Mouse (Mus musculus) WW6 (cell line): ENCODE results near the gene Rbm38.

Experiments used
- DNase-seq: peaks from one replicate; pipeline ENCODE4 v3.0.0-alpha.2; 2013; ENCODE audit warnings: low read depth, low spot score

Rbm38 gene

DNA sequence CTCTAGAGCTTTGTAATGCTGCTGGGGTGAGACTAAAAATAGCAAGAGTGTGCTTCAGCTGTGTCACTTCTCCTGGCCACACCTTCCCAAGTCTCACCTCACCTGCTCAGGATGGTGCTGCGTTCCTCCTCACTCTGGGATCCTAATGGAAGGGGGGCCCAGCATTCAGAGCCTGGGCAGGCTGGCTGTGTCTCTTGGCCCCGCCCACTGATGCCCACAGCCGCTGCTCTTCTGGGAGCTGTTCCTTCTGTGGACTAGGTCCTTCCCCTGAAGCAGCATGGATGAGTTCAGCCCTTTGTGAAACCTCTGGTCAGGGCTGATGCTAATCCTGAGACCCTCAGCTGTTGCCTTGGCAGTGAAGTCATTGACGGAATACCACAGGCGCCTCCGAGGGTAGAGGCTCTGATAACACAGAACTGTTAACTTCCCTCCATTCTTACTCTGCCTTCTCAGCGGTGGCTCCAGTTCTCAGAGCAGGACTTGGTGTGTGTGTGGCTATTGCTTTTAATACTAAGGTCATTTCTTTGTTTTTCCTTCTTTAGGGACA is 5.5 kb upstream of the Rbm38 start:
- no peak for DNase-seq

GRCm38 (mm10) chr2:173017940-173018339 is 2.4 kb upstream of the Rbm38 start:
- DNase-seq, result no peak

- DNase-seq, result no peak
These were observed 1.7 kb upstream of the Rbm38 start for GRCm38 (mm10) chr2:173018618-173019017.

DNA sequence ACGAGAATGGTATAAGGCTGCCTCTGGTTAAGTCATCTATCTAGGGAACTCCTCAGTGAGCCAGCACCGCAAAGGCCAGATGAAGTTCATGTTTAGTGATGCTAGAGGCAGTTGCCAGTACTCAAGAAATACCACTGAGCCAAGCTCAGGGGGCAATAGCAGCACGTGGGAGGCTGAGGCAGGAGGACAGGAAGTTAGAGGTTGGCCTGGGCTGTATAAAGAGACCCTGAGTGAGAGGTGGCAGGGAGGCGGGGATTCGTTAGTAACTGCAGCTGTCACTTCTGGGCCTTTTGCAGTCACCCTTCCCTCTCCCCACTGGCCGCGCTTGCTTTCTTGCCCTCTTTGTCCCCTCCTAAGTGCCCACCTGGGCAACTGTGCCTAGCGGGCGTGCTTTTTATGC is 976 bp upstream of the Rbm38 start:
- DNase-seq, result no peak

GRCm38 (mm10) chr2:173019790-173020189 is 508 bp upstream of the Rbm38 start:
- peak; percentile 59 for DNase-seq

DNA sequence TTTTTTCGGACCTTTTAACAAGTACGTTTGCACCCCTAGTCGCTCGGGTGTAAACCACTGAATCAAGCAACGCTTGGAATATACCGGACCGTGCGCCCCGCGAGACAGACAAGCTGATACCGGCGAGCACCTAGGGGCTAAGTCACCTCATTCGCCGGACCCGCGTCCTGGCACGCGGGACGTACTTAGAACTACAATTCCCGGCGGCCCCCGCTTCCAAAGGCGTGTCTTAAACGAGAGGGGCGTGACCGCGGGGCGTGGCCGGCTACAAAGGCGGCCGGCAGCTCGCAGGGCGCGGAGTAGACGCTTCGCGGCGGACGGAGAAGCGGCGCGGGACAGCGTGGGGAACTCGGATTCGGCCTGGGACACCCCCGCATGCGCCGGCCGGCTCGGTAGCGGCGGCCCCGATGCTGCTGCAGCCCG is 1.3 kb downstream of the Rbm38 start:
- peak; percentile 81 for DNase-seq

GRCm38 (mm10) chr2:173022056-173022681 is 1.9 kb downstream of the Rbm38 start:
- DNase-seq, result no peak

DNA sequence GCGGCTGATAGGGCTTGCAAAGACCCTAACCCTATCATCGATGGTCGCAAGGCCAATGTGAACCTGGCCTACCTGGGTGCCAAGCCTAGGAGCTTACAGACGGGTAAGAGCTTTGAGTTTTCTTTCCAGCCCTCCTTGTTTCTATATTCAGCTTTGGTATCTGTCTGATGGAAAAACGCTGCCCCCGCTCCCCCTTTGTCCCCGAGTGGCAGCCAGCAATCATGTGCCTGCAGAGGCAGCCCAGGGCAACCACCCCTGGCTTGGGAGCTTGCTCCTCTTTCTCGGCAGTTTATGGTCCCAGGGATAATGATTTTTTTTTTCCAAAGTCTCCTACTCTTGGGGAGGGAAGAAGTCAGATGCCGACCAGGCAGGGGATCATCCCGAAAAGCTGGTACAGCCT is 2.5 kb downstream of the Rbm38 start:
- DNase-seq, result no peak

DNA sequence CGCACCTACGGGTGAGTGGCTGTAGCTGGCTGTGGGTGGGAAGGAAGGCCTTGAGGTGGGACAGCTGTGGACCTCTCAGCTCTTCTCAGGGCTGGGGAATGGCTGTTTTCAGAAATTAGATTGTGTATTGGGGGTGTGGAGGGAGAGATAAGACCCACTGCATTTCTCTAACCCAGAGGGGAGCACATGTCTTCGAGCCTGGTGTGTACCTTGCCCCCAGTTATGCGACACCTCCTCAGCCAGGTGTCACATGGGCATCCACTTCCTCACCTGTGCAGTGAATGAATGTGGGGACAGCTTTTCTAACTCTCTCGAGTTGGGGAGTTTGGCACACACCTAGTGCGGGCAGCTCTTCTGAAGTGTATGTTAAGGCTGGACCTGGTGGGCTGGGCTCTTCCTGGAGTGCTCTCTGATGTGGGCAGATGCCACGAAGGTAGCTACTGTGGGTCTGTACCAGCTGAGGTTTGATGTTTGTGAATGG is 3.1 kb downstream of the Rbm38 start:
- DNase-seq, result no peak

GRCm38 (mm10) chr2:173023966-173024365 is 3.7 kb downstream of the Rbm38 start:
- no peak for DNase-seq

GRCm38 (mm10) chr2:173024392-173024791 is 4.1 kb downstream of the Rbm38 start:
- no peak for DNase-seq

DNA sequence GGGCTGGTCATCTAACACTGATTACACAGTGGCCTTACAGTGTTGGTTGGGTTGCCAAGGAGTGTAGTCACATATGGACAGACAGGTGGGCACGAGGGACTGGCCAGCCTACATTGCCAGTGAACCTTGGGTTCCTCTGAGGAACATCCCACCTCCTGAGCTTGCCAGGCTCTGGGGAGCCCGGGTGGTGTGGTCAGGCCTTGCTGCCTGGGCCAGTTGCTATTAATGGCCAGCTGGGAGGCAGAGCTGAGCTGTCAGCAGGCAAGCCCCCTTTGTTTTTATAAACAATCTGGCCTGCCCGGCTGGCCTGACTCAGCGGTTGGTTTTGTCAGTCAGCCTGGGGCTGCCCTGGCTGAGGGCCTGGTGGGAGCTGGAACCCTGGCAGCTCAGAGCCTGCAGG is 4.6 kb downstream of the Rbm38 start:
- no peak for DNase-seq

GRCm38 (mm10) chr2:173026286-173026685 is 6.0 kb downstream of the Rbm38 start:
- no peak for DNase-seq

- DNase-seq, result no peak
These were observed 6.4 kb downstream of the Rbm38 start for GRCm38 (mm10) chr2:173026688-173027131.

GRCm38 (mm10) chr2:173027169-173027823 is 7.0 kb downstream of the Rbm38 start:
- DNase-seq, result no peak

DNA sequence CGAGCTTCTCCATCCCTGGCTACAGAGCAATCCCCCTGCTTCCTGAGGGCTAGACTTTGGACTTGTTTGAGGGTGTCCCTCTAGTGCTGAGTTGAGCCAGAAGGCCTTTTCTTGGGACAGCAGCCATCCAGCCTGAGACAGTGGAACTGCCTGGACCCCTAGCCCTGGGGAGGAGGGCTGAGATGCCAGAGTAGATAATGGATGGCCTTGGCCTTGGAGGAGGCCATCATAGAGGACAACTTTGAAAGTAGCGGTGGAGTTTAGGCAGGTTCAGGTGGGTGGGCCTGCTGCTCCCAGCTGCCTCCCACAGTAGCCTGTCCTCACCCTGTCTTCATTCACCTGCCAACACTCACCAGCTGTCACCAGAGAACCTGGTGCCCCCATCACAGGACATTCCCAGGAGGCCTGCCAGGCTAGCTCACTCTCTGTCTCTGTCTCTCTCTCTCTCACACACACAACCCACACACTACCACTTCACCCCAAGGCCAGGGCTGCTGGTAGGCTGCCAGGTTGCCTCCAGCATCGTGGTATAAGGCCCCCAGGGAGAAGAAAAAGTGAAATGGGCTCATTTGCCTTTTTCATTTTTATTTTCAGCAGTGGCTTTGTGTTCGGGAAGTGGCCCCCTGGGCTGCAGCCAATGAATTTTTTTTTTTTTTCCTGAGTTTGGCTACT is 7.7 kb downstream of the Rbm38 start:
- no peak for DNase-seq

DNA sequence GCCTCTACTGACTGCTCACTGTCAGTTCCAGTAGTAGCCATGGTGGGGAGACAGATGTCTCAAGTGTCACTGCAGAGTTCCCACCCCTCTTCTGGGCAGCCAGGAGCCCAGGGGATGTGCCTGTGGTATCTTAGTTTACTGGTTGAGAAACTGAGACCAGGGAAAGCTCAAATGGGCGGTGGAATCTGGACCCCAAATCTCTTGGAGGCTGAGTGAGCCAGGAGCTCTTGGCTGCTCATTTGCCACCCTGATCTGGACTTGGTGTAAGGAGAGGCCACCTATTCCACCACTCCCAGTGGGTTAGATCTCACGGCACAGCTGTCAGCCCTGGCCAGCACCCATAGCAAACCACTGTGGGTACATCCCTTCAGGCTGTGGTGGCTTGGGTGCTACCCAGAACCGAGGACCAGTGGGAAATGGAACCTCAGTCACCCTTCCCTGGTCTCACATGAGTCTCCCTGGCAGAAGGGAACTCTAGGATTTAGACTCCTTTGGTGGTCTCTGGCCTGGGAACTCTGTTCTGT is 8.3 kb downstream of the Rbm38 start:
- DNase-seq, result no peak

GRCm38 (mm10) chr2:173030591-173031338 is 10.5 kb downstream of the Rbm38 start:
- DNase-seq, result no peak

- no peak for DNase-seq
These were observed 13.2 kb downstream of the Rbm38 start for GRCm38 (mm10) chr2:173033531-173033930.

- DNase-seq, result no peak
These were observed 14.7 kb downstream of the Rbm38 start for GRCm38 (mm10) chr2:173034998-173035397.

DNA sequence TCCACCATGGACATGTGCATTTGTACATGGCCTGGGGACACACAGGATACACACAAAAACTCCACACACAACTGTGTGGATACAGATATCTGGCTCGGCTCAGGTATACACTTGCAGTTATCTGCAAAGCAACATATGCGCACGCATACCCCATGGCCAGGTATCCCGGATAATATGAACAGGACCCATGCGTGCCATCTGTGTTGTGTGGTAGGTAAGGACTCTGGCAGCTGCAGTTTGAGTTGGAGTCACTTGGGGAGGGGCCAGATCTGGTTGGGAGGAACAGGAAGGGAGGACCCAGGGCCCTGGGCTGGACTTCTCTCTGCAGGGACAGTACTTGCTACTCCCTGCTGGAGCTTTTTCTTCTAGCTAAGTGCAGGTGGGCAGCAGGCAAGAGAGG is 15.4 kb downstream of the Rbm38 start:
- DNase-seq, result no peak

DNA sequence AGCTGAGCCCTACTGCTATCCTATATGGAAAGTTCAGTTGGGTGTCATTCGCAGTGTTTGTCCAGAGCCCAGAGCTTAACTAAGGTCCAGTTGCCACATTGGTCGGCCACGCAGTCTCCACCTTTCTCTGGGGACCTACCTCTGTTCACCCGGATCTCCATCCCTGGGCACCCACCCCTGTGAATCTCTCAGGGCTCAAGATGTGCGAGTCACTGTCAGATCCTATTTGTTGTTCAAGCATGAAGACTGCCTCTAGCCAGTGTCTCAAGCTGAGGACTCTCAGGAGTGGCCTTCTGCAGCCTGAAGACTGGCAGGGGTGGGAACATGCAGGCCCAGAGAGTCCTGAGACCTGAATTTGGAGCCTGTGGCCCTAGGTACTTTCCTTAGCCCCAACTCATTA is 15.8 kb downstream of the Rbm38 start:
- DNase-seq, result no peak
